Mouse (Mus musculus): ENCODE measurements at regions not wholly inside any gene's neighbourhood (a gene's known extent, or its start where the extent isn't known, plus 50 kb on each side); places are given as distances from the start of the nearest gene placed in this dataset.

- DNase-seq (ENCODE audit: low read depth, low spot score), result no peak
These were observed 460.2 kb upstream of the Gm10131 start for GRCm38 (mm10) chr8:34571736-34572135.

GRCm38 (mm10) chr8:34562278-34562677, 450.7 kb upstream of the Gm10131 start:
- DNase-seq (ENCODE audit: low read depth, low spot score), result no peak

- peak; percentile 6 for DNase-seq (ENCODE audit: low read depth, low spot score)
These were observed 438.2 kb upstream of the Gm10131 start for GRCm38 (mm10) chr8:34549786-34550185.

- peak; percentile 15 for DNase-seq (ENCODE audit: low read depth, low spot score)
These were observed 435.3 kb upstream of the Gm10131 start for GRCm38 (mm10) chr8:34546815-34547214.

GRCm38 (mm10) chr8:34542361-34543038, 431.0 kb upstream of the Gm10131 start:
- DNase-seq (ENCODE audit: low read depth, low spot score), result no peak

- no peak for DNase-seq (ENCODE audit: low read depth, low spot score)
These were observed 427.7 kb upstream of the Gm10131 start for GRCm38 (mm10) chr8:34539232-34539631.

- no peak for DNase-seq (ENCODE audit: low read depth, low spot score)
These were observed 423.9 kb upstream of the Gm10131 start for GRCm38 (mm10) chr8:34535434-34535833.

GRCm38 (mm10) chr8:34533421-34533820, 421.9 kb upstream of the Gm10131 start:
- no peak for DNase-seq (ENCODE audit: low read depth, low spot score)

- DNase-seq (ENCODE audit: low read depth, low spot score), result no peak
These were observed 419.6 kb upstream of the Gm10131 start for GRCm38 (mm10) chr8:34530896-34531679.

GRCm38 (mm10) chr8:34530046-34530445, 418.5 kb upstream of the Gm10131 start:
- DNase-seq (ENCODE audit: low read depth, low spot score), result no peak

GRCm38 (mm10) chr8:34529452-34529851, 417.9 kb upstream of the Gm10131 start:
- DNase-seq (ENCODE audit: low read depth, low spot score), result no peak

GRCm38 (mm10) chr8:34528213-34528612, 416.7 kb upstream of the Gm10131 start:
- DNase-seq (ENCODE audit: low read depth, low spot score), result no peak

- DNase-seq (ENCODE audit: low read depth, low spot score), result no peak
These were observed 413.7 kb upstream of the Gm10131 start for GRCm38 (mm10) chr8:34525231-34525630.

GRCm38 (mm10) chr8:34523849-34524248, 412.3 kb upstream of the Gm10131 start:
- DNase-seq (ENCODE audit: low read depth, low spot score), result no peak

- no peak for DNase-seq (ENCODE audit: low read depth, low spot score)
These were observed 409.8 kb upstream of the Gm10131 start for GRCm38 (mm10) chr8:34521316-34521715.

- DNase-seq (ENCODE audit: low read depth, low spot score), result no peak
These were observed 409.1 kb upstream of the Gm10131 start for GRCm38 (mm10) chr8:34520664-34521063.

- DNase-seq (ENCODE audit: low read depth, low spot score), result no peak
These were observed 402.0 kb upstream of the Gm10131 start for GRCm38 (mm10) chr8:34513459-34514090.

- no peak for DNase-seq (ENCODE audit: low read depth, low spot score)
These were observed 394.5 kb upstream of the Gm10131 start for GRCm38 (mm10) chr8:34505829-34506555.

GRCm38 (mm10) chr8:34505102-34505501, 393.6 kb upstream of the Gm10131 start:
- peak; percentile 88 for DNase-seq (ENCODE audit: low read depth, low spot score)

GRCm38 (mm10) chr8:34502606-34503162, 391.1 kb upstream of the Gm10131 start:
- no peak for DNase-seq (ENCODE audit: low read depth, low spot score)

- DNase-seq (ENCODE audit: low read depth, low spot score), result no peak
These were observed 387.7 kb upstream of the Gm10131 start for GRCm38 (mm10) chr8:34499196-34499595.

- DNase-seq (ENCODE audit: low read depth, low spot score), result no peak
These were observed 385.2 kb upstream of the Gm10131 start for GRCm38 (mm10) chr8:34496751-34497150.

All from ES-CJ7 (cell line).